Mouse (Mus musculus) adrenal gland, postnatal 0 days (tissue): ENCODE measurements around the gene Klrb1a. TPM values are rescaled to one million over a fixed set of nuclear protein-coding genes. Genes with fewer than 3 reads are reported as not detected.

Experiments
- polyA plus RNA-seq: library from polyadenylated mRNA; unstranded; fragments of >200 nt; fragmentation: Nextera tagmentation; extraction: Ambion mirVana; gene quantifications from 2 replicates; pipeline ENCODE4 v1.2.1, GENCODE M21; 2015

The Klrb1a gene
- 0.14 TPM in 1 of 2 replicates, not detected in the other for polyA plus RNA-seq

DNA sequence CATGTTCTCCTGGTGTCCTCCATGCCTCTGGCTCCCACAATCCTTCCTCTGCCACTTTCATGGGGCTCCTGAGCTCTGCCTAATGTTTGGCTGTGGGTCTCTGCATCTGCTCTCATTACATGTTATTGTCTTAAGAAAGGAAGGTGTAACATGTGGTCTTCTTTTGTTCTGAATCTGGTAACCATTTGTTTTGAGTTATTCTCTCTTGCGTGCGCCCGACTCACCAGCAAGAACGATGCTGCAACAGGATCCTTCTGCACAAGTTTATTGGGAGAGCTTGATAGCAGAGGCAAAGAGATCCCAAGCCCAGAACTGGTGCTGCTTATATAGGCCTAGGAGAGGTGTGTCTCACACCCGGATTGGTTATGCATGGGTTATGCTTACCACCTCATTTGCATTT, at the start of gene Klrb1a:
TSS of gene Klrb1a (minus strand) at position 101 of the 400 bp plus-strand sequence.

DNA sequence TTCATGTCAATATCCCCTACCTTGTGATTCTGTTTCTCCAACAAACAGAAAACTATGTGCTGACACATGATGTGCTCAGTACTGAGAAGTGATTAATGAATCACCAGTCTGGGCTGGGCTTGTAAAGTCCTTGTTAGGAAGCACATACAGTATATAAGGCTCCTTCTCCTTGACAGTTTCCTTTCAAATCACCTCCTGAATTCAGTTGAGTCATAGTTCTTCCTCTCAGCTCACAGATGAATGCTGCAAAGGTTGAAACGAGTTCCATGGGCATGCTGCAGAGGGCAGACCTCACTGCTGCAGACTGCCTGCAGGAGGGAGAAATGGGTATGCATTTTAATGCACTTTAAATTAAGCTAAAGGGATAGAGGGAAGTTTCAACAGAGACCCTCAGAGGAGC, 38.9 kb upstream of the Klrb1a start, which contains the start of gene Clec2h:
TSS of gene Clec2h (plus strand) at position 180 of the 400 bp plus-strand sequence.

DNA sequence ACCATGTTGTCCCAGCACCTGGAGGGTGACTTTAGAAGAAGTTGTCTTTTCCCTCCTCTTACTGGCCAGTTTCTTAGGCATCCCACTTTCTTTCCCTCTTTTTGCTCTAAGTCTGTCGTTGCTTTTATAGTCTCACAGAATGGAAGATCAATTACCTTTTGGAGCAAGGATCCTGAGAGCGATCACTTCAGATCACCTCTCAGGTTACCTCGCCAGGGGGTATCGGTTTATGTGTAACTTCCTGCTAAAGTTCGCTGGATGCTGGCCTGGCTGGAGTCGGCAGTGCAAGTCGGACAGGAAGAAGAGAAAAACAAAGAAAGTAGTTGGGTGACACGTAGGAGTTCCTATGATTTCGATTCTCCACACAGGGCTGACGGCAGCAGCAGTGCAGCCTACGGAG, 41.8 kb downstream of the Klrb1a start, which contains the start of gene A2ml1:
TSS of gene A2ml1 (minus strand) at position 101 of the 400 bp plus-strand sequence.

Other genes with a start within 250 kb of the Klrb1a start
- 0.16 TPM in 1 of 2 replicates, not detected in the other for gene Tex52, start 248.1 kb downstream of the Klrb1a start, polyA plus RNA-seq
- not detected in 2 replicates for gene Gm44596, start 248.0 kb downstream of the Klrb1a start, polyA plus RNA-seq
- gene Nrip2, start 224.2 kb downstream of the Klrb1a start, polyA plus RNA-seq = 5.3 and 6.0 TPM in 2 replicates
- 20.5 and 21.0 TPM in 2 replicates for gene Itfg2, start 198.6 kb downstream of the Klrb1a start, polyA plus RNA-seq
- 161 and 192 TPM in 2 replicates for gene Fkbp4, start 184.9 kb downstream of the Klrb1a start, polyA plus RNA-seq
- gene Pzp, start 96.8 kb downstream of the Klrb1a start, polyA plus RNA-seq = 29.3 and 42.7 TPM in 2 replicates
- gene A2ml1, start 41.9 kb downstream of the Klrb1a start, polyA plus RNA-seq = 0.80 and 1.3 TPM in 2 replicates
- 1.1 TPM in 1 of 2 replicates, not detected in the other for gene Clec2h, start 38.9 kb upstream of the Klrb1a start, polyA plus RNA-seq
- not detected in 2 replicates for gene Klrb1, start 99.5 kb upstream of the Klrb1a start, polyA plus RNA-seq
- gene Klrb1c, start 165.7 kb upstream of the Klrb1a start, polyA plus RNA-seq = 0.46 and 0.57 TPM in 2 replicates
- 0.43 TPM in 1 of 2 replicates, not detected in the other for gene Gm44511, start 202.8 kb upstream of the Klrb1a start, polyA plus RNA-seq
- gene Klrb1b, start 202.8 kb upstream of the Klrb1a start, polyA plus RNA-seq = 0.25 and 0.65 TPM in 2 replicates